Mouse (Mus musculus) forebrain, embryonic 12.5 days (tissue): ENCODE measurements around the gene Plscr2. TPM values are rescaled to one million over a fixed set of nuclear protein-coding genes. Genes with fewer than 3 reads are reported as not detected.

ENCODE experiments used
- ATAC-seq: fragments of 200-750 bp; cut with Nextera tagmentation; 2 replicates; pipeline ENCODE4 v1.8.0; 2017; ENCODE audit warnings: moderate TSS enrichment; ENCODE audit not compliant: low FRiP score
- H3K27ac ChIP-seq: fragments of 300-500 bp; sonication (generic); 2 replicates; pipeline ENCODE4 v1.5.1; 2016; ENCODE audit warnings: mild to moderate bottlenecking
- H3K27me3 ChIP-seq: fragments of 300-500 bp; sonication (generic); 2 replicates; pipeline ENCODE4 v1.6.1; 2016; ENCODE audit warnings: mild to moderate bottlenecking
- H3K36me3 ChIP-seq: fragments of 300-500 bp; sonication (generic); replicated peaks from 2 replicates; pipeline ENCODE4 v1.6.1; 2016; ENCODE audit warnings: mild to moderate bottlenecking
- H3K4me1 ChIP-seq: fragments of 300-500 bp; sonication (generic); 2 replicates; pipeline ENCODE4 v1.6.1; 2016
- H3K4me2 ChIP-seq: fragments of 300-500 bp; sonication (generic); 2 replicates; pipeline ENCODE4 v1.6.1; 2016; ENCODE audit warnings: mild to moderate bottlenecking, moderate library complexity
- H3K4me3 ChIP-seq: fragments of 300-500 bp; sonication (generic); replicated peaks from 2 replicates; pipeline ENCODE4 v1.5.1; 2016; ENCODE audit warnings: mild to moderate bottlenecking
- H3K9ac ChIP-seq: fragments of 300-500 bp; sonication (generic); 2 replicates; pipeline ENCODE4 v1.6.1; 2016; ENCODE audit warnings: mild to moderate bottlenecking
- H3K9me3 ChIP-seq: fragments of 300-500 bp; sonication (generic); 2 replicates; pipeline ENCODE4 v1.6.1; 2016
- WGBS: fragments of 180-500 bp; shearing (Covaris S2); methylation state at CpG from one replicate; pipeline ENCODE4 v1.1.7; 2016; 5-methylcytosine and 5-hydroxymethylcytosine counted together
- polyA plus RNA-seq: library from polyadenylated mRNA; unstranded; fragments of >200 nt; fragmentation: Nextera tagmentation; extraction: Ambion mirVana; gene quantifications from 2 replicates; pipeline ENCODE4 v1.2.1, GENCODE M21; 2016

Gene Plscr2
- polyA plus RNA-seq, 1 experiment from 2014 or later, result 0.47 TPM

DNA sequence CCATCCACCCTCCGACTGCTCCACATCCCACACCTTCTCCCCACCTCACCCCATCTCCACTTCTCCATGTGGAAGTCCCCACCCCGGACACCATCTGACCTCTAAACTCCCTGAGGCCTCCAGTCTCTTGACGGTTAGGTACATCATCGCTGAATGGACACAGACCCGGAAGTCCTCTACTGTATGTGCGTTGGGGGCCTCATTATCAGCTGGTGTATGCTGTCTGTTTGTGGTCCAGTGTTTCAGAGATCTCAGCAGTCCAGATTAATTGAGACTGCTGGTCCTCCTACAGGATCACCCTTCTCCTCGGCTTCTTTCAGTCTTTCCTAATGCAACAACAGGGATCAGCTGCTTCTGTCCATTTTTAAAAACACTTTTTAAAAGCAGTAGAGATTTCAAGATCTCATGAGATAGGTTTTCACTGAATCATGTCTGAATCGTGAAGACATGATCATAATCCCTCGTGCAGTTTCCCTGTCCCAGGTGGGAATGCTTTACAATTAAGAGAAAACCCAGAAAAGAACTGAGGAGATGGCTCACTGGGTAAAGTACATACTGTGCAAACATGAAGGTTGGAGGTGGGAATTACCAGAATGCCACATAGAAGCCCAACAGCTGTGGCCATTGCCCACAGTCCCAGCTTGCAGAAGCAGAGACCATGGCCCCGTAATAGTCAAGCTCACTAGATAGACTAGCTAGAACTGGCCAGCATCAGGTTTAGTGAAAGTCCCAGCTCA lies 21.6 kb upstream of the Plscr2 start:
- WGBS, result 94% methylated on average over 10 of the region's 10 CpGs
- no peak for ATAC-seq
- H3K4me3 ChIP-seq, result no peak overlapping the region
- no peaks in the 10 kb centered on the region for H3K36me3 ChIP-seq
- H3K9me3 ChIP-seq, result no peaks in the 10 kb centered on the region
- H3K4me1 ChIP-seq, result peaks cover 13% of the 10 kb centered on the region
- no peak overlapping the region for H3K27ac ChIP-seq
- no peak overlapping the region for H3K9ac ChIP-seq
- no peaks in the 10 kb centered on the region for H3K27me3 ChIP-seq
- H3K4me2 ChIP-seq, result no peak overlapping the region

DNA sequence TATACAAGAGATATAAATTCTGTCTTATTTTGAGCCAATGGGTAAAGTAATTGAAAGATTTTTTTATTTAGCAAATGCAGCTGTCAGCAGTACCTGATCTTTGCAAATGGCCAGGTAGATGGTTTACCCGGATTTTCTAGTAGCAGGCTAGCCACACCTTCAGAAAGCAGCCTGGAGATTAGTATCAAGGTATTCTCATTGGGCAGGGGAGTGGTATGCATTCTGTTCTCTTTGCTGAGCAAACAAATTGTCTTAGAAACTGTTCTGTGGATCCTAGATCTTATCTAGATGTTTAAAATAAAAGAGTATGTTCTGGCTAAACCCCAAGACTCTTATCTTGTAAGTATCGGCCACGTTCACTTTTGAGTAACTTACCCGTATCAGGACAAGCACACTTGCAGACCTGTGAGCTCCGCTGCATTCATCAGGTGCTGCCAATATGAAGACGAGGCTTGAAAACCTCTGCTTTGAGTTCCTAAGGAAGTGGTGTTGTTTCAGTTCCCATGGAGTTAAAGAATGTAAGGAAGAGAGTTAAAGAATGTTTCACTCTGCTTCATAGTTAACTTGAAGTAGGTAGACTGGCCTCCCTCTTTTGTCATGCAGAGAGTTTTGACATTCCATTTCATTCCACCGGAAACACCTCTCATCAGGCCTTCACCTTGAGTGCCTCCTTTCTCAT lies 14.8 kb upstream of the Plscr2 start:
- ATAC-seq, result no peak
- no peaks in the 10 kb centered on the region for H3K4me1 ChIP-seq
- H3K36me3 ChIP-seq, result peaks cover 3% of the 10 kb centered on the region; the same call in 1 of the 2 replicates
- no peaks in the 10 kb centered on the region for H3K9me3 ChIP-seq
- no peak overlapping the region for H3K27ac ChIP-seq
- WGBS, result 87% methylated on average over 7 of the region's 7 CpGs
- no peak overlapping the region for H3K4me2 ChIP-seq
- H3K4me3 ChIP-seq, result no peak overlapping the region
- no peaks in the 10 kb centered on the region for H3K27me3 ChIP-seq
- H3K9ac ChIP-seq, result no peak overlapping the region

DNA sequence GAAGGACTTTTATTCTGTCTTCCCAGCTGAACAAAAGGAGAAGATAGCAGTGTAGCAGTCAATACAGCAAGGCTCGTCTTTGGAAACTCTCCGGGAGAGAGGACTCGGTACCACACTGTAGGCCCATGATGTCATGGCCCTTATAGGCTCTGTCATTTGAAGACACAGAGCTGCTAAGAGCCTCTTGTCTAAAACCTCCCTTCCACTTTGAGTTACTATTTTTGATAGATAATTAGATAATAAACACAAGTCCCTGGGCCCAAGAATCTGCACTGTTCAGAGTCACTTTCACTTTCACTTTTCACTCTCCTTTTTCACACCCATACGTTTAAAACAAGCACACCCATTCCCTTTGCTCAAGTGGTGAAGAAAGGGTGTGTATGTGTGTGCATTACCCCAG lies 9.7 kb upstream of the Plscr2 start:
- H3K36me3 ChIP-seq, result peaks cover 21% of the 10 kb centered on the region
- no peaks in the 10 kb centered on the region for H3K9me3 ChIP-seq
- H3K27ac ChIP-seq, result no peak overlapping the region
- no peak overlapping the region for H3K4me2 ChIP-seq
- no peaks in the 10 kb centered on the region for H3K27me3 ChIP-seq
- WGBS, result 86% methylated on average over 4 of the region's 4 CpGs
- ATAC-seq, result no peak
- H3K9ac ChIP-seq, result no peak overlapping the region
- no peak overlapping the region for H3K4me3 ChIP-seq
- H3K4me1 ChIP-seq, result no peaks in the 10 kb centered on the region

DNA sequence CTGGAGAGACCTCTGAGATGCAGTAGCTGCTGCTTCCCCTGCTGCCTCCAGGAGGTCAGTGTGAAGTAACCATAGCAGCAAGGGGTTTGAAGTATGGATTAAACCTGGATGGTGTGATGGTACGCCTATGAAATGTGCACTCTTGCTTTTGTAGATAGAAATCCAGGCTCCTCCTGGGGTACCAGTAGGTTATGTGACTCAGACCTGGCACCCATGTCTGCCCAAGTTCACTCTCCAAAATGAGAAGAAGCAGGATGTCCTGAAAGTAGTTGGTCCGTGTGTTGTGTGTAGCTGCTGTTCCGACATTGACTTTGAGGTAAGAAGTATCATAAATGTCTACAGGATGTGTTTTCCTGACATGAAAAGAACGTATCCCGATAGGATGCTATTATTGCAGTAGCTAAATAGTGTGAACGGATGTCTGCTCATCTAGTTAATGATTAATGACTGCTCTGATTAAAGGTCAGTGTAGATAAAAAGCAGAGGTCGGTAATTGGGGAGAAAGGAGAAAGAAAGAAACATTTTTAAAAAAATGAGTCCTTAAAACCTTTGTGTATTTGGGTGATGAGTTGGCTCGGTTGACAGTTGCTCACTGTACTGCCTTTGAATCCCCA lies 8.7 kb upstream of the Plscr2 start:
- Histone ChIP-seq H3K27ac (no peak overlapping the region), H3K27me3 (no peaks in the 10 kb centered on the region), H3K9me3 (no peaks in the 10 kb centered on the region), H3K4me1 (no peaks in the 10 kb centered on the region), H3K36me3 (peaks cover 24% of the 10 kb centered on the region), H3K9ac (no peak overlapping the region), H3K4me2 (no peak overlapping the region), H3K4me3 (no peak overlapping the region)
- ATAC-seq, result no peak
- WGBS, result 90% methylated on average over 8 of the region's 8 CpGs

DNA sequence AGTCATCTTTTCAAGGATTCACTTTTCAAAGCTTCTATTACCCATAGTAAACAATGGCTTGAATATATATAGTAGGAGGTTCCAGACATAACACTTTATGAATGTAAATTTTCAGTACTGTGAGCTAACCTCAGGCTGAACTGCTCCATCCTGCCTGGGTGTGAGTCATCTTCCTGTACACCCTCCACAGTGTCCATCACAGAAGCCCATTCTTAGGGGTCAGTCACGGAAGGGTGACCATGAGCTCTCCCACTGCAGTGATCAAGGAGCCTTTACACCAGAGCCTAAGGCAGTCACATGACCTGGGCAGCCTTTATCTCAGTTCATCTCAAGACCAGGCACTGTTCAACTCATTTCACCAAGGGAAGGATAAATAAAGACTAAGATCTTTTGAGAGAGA lies 7.7 kb upstream of the Plscr2 start:
- no peaks in the 10 kb centered on the region for H3K27me3 ChIP-seq
- no peaks in the 10 kb centered on the region for H3K4me1 ChIP-seq
- H3K9me3 ChIP-seq, result no peaks in the 10 kb centered on the region
- WGBS, result 89% methylated on average over 1 of the region's 1 CpGs
- ATAC-seq, result no peak
- no peak overlapping the region for H3K9ac ChIP-seq
- H3K4me3 ChIP-seq, result no peak overlapping the region
- H3K36me3 ChIP-seq, result peaks cover 24% of the 10 kb centered on the region
- H3K4me2 ChIP-seq, result no peak overlapping the region
- no peak overlapping the region for H3K27ac ChIP-seq

DNA sequence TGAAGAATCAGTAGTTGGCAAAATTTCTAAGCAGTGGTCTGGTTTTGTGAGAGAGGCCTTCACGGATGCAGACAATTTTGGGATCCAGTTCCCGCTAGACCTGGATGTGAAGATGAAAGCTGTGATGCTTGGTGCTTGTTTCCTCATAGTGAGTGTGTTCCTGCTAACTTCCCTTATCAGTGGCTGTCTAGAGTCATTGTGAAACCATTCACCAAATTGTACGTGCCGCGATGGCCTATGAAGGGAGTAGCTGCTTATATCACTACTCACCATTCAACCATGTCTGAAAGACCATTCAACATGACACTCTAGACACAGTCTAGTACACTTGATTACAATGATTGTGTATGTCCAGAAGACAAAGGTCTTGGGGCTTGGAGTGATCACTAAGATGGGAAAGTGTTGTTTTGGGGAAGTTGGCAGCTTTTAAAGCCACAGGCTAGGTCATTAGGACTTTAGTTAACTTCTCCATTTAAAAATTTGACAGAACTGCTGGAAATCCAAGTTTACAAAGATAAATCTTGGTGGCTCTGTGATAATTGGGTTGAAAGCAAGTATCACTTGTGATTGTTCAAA lies 5.5 kb upstream of the Plscr2 start:
- 94% methylated on average over 5 of the region's 5 CpGs for WGBS
- no peaks in the 10 kb centered on the region for H3K9me3 ChIP-seq
- H3K36me3 ChIP-seq, result peaks cover 24% of the 10 kb centered on the region
- H3K27ac ChIP-seq, result no peak overlapping the region
- H3K4me2 ChIP-seq, result no peak overlapping the region
- H3K4me3 ChIP-seq, result no peak overlapping the region
- H3K9ac ChIP-seq, result no peak overlapping the region
- no peaks in the 10 kb centered on the region for H3K27me3 ChIP-seq
- no peak for ATAC-seq
- no peaks in the 10 kb centered on the region for H3K4me1 ChIP-seq

DNA sequence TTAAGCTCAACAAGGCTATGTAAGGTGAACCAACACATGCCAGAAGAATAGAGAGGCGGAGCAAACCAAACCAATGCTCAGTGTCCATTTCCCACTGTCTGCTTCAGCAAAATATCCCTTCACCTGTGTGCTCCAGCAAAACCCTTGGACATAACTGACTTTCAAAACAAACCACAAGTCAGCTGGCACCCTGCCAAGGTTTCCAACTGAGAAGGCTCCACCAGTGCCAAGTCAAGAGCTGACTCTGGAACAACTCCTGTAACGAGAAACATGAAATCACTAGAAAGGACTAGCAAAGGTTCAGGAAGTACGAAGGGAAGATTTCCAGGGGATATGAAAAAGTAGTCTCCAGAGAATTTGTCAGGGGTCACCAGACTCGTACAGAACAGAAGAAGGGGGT lies 4.5 kb upstream of the Plscr2 start:
- H3K9me3 ChIP-seq, result no peaks in the 10 kb centered on the region
- no peak overlapping the region for H3K9ac ChIP-seq
- no peaks in the 10 kb centered on the region for H3K27me3 ChIP-seq
- no peak overlapping the region for H3K4me2 ChIP-seq
- H3K27ac ChIP-seq, result no peak overlapping the region
- H3K4me3 ChIP-seq, result no peak overlapping the region
- WGBS, result 56% methylated on average over 4 of the region's 4 CpGs
- peaks cover 24% of the 10 kb centered on the region for H3K36me3 ChIP-seq
- ATAC-seq, result no peak
- H3K4me1 ChIP-seq, result no peaks in the 10 kb centered on the region

DNA sequence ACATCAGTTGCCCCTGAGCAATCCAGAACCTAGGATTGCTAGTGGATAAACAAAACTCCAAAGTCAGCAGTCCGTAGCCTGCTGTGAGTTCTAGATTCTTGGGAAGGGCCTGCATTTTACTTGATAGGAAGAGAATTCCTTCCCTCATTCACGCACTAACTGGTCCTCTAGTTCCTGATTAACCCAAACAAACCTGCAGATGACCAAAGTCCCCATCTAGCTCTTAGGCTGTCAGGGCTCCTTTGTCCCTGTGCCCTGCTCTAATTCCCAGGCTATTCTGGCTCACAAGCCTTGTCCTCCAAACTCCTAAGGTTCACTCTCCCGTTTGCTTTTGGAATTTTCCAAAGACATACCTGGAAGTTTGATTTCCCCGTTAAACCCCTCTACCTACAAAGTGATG lies 2.8 kb upstream of the Plscr2 start:
- Histone ChIP-seq H3K4me3 (no peak overlapping the region), H3K9ac (no peak overlapping the region), H3K4me1 (no peaks in the 10 kb centered on the region), H3K36me3 (peaks cover 20% of the 10 kb centered on the region), H3K27me3 (no peaks in the 10 kb centered on the region), H3K27ac (no peak overlapping the region), H3K9me3 (no peaks in the 10 kb centered on the region), H3K4me2 (no peak overlapping the region)
- WGBS, result 91% methylated on average over 4 of the region's 4 CpGs
- no peak for ATAC-seq

DNA sequence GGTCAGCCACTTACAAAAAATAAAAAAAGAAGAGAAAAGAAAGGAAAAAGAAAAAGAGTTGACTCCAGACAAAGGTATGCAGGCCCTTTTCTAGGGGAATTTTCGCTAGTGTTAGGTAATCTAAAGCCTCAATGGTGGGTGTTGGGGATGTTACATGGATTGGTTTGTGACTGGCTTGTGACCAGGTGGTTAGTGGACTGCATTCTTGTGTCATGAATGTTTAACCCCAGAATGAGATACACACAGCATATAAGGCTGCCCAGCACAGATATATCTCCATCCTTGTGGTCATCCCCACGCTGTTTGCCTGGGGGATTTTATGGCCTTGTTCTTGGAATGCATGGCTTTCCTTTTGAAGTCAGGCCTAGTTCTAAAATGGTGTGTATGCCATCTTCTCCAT lies 2.1 kb upstream of the Plscr2 start:
- Histone ChIP-seq H3K27ac (no peak overlapping the region), H3K4me1 (no peaks in the 10 kb centered on the region), H3K36me3 (peaks cover 17% of the 10 kb centered on the region), H3K9me3 (no peaks in the 10 kb centered on the region), H3K27me3 (no peaks in the 10 kb centered on the region), H3K4me3 (no peak overlapping the region), H3K9ac (no peak overlapping the region), H3K4me2 (no peak overlapping the region)
- no peak for ATAC-seq
- WGBS, result 88% methylated on average over 2 of the region's 2 CpGs

DNA sequence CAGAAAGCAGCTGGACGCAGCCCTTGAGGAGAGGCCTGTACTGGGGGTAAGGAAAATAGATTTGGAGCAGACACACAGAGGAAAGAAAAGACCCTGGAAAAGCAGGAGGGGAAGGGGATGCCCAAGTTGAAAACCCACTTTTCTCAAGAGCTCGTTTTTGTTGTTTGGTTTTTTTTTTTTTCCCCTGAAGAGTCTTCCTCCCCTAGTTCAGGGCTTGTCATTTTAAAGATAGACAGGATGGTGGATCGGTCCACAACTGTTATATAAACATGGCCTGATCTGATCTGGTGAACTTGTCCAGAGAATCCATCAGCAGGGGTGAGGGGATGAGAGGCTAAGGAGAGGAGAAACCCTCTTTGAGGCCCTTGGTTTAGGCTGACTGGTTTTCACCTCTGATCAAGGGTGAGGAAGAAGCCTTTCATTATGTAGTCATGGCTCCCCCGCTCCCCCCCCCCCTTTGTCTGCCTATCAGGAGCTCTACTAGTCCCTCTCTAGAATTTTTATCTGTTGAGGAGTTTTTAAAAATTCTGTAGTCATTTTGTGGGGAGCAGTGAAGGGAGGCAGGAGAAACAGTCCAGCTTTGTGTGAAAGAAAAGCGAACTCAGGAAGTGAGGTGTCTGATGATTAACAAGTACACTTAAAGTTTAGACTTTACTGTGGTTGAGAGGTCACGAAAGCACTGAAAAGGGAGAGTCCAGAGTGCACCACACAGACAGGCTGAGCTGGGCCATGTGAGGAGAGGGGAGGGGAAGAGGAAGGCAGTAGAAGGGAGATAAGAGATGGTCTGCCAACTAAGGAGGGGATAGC lies 1.2 kb upstream of the Plscr2 start:
- H3K27ac ChIP-seq, result no peak overlapping the region
- no peaks in the 10 kb centered on the region for H3K27me3 ChIP-seq
- H3K36me3 ChIP-seq, result peaks cover 11% of the 10 kb centered on the region; the same call in 1 of the 2 replicates
- H3K9ac ChIP-seq, result no peak overlapping the region
- no peaks in the 10 kb centered on the region for H3K4me1 ChIP-seq
- no peaks in the 10 kb centered on the region for H3K9me3 ChIP-seq
- H3K4me2 ChIP-seq, result no peak overlapping the region
- no peak for ATAC-seq
- H3K4me3 ChIP-seq, result no peak overlapping the region
- 77% methylated on average over 6 of the region's 6 CpGs for WGBS

DNA sequence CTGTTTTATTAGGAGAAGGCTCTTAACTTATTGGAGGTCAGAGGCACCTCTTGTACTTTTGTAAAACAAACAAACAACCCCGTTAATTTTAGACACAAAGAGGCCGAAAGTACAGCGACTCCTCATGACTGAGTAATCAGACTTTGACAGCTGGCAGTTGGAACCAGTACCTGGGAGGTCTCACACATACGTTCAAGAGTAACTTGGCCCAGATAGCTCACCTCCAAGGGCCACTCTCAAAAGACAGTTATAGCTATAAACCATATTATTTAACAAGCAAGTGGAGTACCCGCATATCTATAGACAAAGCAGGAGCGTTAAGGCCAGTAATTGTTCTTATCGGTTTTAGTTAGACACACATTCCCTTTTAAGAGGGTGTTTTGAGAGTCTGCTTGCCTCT lies 958 bp downstream of the Plscr2 start:
- 82% methylated on average over 7 of the region's 7 CpGs for WGBS
- Histone ChIP-seq H3K36me3 (no peaks in the 10 kb centered on the region), H3K9ac (no peak overlapping the region), H3K4me3 (no peak overlapping the region), H3K4me1 (no peaks in the 10 kb centered on the region), H3K27me3 (no peaks in the 10 kb centered on the region), H3K27ac (no peak overlapping the region), H3K9me3 (no peaks in the 10 kb centered on the region), H3K4me2 (no peak overlapping the region)
- ATAC-seq, result no peak

DNA sequence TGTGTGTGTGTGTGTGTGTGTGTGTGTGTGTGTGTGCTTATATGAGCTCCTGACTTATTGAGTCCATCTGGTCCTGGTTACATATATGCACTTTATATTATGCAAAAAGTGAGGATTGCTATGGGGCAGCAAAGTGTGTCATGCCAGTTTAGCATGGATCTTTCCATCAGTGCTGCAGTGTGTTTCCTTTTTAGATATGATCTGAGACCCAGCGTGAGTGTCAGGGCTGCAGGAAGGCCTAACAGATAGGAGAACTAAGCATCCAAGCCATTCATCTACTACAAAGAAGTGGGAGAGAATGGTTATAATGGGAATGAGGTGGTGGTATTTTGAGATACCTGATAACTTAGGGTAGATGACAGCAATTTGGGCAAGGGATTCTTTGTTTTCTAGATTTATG lies 4.6 kb downstream of the Plscr2 start:
- Histone ChIP-seq H3K27me3 (no peaks in the 10 kb centered on the region), H3K36me3 (no peaks in the 10 kb centered on the region), H3K4me3 (no peak overlapping the region), H3K4me1 (no peaks in the 10 kb centered on the region), H3K4me2 (no peak overlapping the region), H3K27ac (no peak overlapping the region), H3K9me3 (no peaks in the 10 kb centered on the region), H3K9ac (no peak overlapping the region)
- no peak for ATAC-seq
- 90% methylated on average over 1 of the region's 1 CpGs for WGBS
